Mouse (Mus musculus) embryonic fibroblast, embryonic 13.5 days (primary cell): ENCODE measurements around the gene Ap1s1.

ENCODE experiments used
- CTCF ChIP-seq: IDR thresholded peaks from 2 replicates; pipeline ENCODE4 v1.5.1; 2011; ENCODE audit warnings: mild to moderate bottlenecking, control low read depth, low read length, moderate library complexity, borderline replicate concordance; ENCODE audit not compliant: insufficient read depth
- POLR2A ChIP-seq: IDR thresholded peaks from 2 replicates; pipeline ENCODE4 v1.6.1; 2011; ENCODE audit warnings: low read depth, mild to moderate bottlenecking, control low read depth, low read length, moderate library complexity

DNA sequence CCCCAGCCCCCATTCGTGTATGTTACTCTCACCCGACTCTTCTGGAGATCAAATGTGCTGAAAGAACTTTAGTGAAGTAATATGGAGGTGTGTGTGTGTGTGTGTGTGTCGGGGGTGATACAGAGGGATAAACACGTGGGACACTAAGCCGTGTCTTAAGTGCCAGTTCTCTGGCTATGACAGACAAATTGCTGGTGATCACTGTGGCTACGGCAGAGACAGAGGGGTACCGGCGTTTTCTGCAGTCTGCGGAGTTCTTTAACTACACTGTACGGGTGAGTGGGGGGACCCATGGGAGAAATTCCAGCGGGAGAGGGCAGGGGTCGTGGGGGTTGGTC is 58.0 kb downstream of the Ap1s1 start, which contains the start of gene Znhit1:
- TF ChIP-seq CTCF (no peak), POLR2A (no peak)
